Mouse (Mus musculus): ENCODE data around the gene Cenph.
"Not testable (repeated sequence)": the region's sequence is repeated elsewhere in the genome, so short reads cannot be mapped to it uniquely, and the experiment has no call there.

Gene Cenph

GRCm38 (mm10) chr13:100775252-100776055 is at the start of gene Cenph:
Cenph (minus strand) TSS chr13:100775899.
- peak; percentile 82 for DNase-seq (ENCODE audit: low spot score)

DNA sequence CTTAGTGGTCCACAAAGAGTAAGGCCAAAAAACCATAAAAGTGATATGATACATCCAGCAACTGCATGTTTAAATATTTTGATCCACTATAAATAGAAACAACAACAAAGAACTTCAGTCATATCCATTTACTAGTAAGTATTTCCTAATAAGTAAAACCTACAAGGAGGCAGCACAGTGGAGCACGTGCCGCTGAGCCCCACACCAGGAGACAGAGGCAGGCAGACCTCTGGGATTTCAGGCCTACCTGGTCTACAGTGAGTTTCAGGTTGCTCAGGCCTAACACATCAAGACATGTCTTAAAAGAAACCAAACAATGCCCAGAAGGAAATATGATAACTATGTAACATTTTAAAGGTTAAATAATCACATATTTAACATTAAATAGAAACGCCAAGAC is 49.2 kb upstream of the Cenph start:
- DNase-seq (ENCODE audit: low spot score): no peak

DNA sequence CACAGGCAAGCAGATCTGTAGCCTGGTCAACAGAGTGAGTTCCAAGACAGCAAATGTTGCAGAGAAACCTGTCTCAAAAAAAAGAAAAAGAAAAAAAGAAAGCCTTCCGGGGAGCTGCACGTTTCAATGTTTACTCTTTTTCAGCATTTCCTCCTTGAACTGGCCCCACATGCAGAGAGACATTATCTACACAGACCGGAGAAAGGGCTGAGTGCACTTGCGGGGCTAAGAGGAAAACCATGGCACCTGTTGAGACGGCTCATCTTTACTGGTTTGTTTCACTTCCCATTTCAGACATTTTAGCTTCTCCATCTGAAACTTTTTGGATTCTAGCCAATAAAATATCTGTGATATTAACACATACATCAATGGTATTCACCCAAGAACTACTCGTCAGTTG is 48.6 kb upstream of the Cenph start:
- DNase-seq (ENCODE audit: low spot score): no peak

DNA sequence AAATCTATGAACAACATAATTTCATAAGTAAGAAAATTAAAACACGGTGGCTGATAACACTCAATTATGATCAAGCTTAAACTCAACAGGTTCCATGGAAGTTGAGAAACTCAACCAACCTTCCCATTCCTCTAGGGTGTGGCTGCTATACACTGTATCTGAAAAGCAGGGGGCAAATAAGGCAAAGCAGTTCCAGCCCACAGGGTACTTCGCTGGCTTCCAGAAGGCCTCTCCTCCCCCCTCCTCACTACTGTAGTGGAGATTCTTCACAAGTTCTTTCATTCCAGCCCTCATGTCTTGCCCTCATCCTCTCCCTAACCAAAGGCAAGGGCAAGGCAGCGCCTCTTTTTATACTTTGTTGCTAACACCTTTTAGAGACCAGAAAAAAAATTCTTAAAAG is 48.2 kb upstream of the Cenph start:
- DNase-seq (ENCODE audit: low spot score): no peak

GRCm38 (mm10) chr13:100814451-100814850 is 38.8 kb upstream of the Cenph start:
- no peak for DNase-seq (ENCODE audit: low spot score)

GRCm38 (mm10) chr13:100805776-100806175 is 30.1 kb upstream of the Cenph start:
- DNase-seq (ENCODE audit: low spot score): no peak

- DNase-seq (ENCODE audit: low spot score): no peak
These were observed 21.5 kb upstream of the Cenph start for GRCm38 (mm10) chr13:100797171-100797570.

DNA sequence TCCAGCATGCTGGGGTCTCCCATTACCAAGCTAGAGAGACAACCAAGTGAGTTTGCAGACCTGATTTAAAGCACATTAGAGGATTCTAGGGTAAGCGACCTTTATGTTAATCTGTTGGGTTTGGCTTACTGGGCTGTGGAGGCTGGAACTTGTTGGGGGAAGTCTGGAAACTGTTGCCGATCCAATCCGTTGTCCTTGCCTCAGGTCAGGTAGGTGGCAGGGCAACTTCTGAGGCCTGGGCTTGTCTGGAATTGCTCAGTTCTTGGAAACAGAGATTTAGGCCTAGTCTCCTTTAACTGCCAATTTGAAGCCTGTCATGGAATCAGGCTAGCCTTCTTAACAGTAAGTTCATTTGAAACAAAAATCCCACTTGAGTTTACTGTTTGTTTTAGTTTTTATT is 13.4 kb upstream of the Cenph start:
- DNase-seq (ENCODE audit: low spot score): no peak

DNA sequence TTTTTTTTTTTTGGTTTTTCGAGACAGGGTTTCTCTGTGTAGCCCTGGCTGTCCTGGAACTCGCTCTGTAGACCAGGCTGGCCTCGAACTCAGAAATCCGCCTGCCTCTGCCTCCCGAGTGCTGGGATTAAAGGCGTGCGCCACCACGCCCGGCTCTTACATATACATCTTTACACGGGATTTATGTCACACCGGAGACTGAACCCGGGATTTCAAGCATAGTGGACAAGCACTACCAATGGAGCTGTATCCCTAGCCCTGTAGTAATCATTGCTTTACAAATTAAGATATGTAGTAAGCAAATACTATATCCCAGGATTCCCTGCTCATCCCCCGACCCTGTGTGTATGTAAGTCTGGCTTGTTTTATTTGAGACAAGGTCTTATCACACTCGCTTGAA is 12.4 kb upstream of the Cenph start:
- not testable (repeated sequence) for DNase-seq (ENCODE audit: low spot score)

GRCm38 (mm10) chr13:100787316-100788010 is 11.8 kb upstream of the Cenph start:
- DNase-seq (ENCODE audit: low spot score): peak; percentile 8

GRCm38 (mm10) chr13:100786414-100786867 is 10.7 kb upstream of the Cenph start, which contains the start of gene Ccnb1:
Ccnb1 (minus strand) TSS chr13:100786570.
- peak; percentile 91 for DNase-seq (ENCODE audit: low spot score)

- no peak for DNase-seq (ENCODE audit: low spot score)
These were observed 10.2 kb upstream of the Cenph start for GRCm38 (mm10) chr13:100785806-100786413.

DNA sequence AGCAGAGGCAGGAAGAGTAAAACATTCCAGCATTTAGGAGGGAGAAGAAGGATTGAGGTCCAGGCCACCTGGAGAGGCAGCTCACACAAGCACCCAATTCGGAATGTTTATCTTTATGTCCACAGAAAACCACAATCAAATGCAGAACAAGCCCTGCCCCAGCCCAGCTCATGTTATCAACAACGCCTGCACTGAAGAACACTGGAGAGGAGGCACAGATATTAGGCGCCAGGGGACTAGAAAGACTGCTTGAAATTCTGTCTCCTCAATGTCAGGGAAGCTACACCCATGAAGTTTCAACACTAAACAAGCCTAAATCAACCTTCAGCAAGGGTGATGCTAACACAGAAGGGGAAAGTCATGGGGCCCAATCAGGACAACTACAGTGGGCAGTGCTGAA is 1.8 kb upstream of the Cenph start:
- DNase-seq (ENCODE audit: low spot score): no peak

GRCm38 (mm10) chr13:100776710-100777109 is 1.0 kb upstream of the Cenph start:
- no peak for DNase-seq (ENCODE audit: low spot score)

GRCm38 (mm10) chr13:100776056-100776419 is 339 bp upstream of the Cenph start:
- DNase-seq (ENCODE audit: low spot score): no peak

- no peak for DNase-seq (ENCODE audit: low spot score)
These were observed 995 bp downstream of the Cenph start for GRCm38 (mm10) chr13:100774704-100775103.

DNA sequence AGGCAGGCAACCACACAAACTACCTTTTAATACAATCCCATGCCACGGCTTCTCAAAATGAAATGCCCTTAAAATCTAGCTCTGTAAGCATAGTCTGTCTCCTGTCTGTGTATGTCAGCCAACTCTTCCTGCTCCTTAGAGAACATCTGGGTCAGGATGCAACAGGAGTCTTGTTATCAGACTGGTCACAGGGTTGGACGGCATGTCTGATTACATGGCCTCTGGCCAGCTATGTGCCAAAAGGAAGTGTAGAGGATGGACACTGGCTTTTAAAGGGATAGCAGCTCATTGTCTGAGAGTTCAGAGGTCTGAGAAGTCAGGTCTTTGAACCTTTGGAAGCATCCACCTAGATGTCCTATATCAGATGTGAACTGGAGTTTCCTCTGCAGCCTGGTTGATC is 20.4 kb downstream of the Cenph start:
- DNase-seq (ENCODE audit: low spot score): no peak

- DNase-seq (ENCODE audit: low spot score): no peak
These were observed 21.5 kb downstream of the Cenph start for GRCm38 (mm10) chr13:100754186-100754585.

DNA sequence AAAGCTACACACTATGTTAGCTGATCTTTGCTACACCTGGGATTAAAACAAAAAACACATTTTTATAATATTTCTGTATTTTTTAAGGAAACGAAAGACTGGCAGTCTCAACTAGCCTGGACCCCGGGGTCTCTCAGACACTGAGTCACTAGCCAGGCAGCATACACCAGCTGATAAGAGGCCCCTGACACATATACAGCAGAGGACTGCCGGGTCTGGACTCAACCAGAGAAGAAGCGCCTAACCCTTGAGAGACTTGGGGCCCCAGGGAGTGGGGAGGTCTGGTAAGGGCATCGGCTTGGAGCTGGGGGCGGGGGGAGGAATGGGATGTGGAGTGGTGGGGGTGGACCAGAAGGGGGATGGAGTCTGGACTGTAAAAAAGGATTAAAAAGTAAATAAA is 22.7 kb downstream of the Cenph start:
- no peak for DNase-seq (ENCODE audit: low spot score)

DNA sequence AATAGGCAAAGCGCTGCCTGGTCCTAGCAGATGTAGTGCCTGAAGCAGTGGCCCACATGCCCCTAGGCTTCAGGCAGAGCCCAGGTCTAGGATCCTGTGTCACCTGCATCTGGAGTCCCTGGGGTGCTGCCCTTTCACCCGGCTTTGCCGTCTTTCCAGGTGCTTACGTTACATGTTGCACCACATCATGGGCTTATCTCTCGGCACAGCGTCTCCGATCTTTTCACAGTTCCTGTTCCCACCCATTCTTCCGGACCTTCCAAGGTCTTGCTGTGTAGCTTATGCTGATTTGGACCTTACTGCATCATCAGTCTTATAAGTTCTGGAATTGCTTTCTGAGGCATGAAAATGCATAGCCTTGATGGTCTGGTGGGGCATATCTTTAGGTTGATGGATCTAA is 23.2 kb downstream of the Cenph start:
- DNase-seq (ENCODE audit: low spot score): no peak

DNA sequence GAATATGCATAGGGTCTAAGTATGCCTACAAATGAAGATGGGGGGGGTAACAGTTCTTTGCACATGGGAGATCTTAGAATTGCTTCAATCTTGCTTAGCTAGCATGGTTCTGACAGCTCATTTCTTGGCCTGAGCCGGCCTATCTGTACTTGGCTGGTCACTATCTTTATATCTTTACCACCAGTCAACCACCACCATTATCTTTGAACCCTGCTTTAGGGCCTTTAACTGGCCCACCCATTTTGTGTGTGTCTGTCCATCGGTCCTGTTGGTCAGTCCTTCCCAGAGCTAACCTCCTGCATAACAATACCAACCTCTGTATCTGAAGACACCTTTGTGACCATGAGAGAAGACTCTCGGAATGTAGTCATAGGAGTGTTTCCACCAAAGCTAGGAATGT is 24.3 kb downstream of the Cenph start:
- no peak for DNase-seq (ENCODE audit: low spot score)

GRCm38 (mm10) chr13:100750799-100751198 is 24.9 kb downstream of the Cenph start:
- no peak for DNase-seq (ENCODE audit: low spot score)

- no peak for DNase-seq (ENCODE audit: low spot score)
These were observed 27.1 kb downstream of the Cenph start for GRCm38 (mm10) chr13:100748638-100749037.
